In the genomic region with DNA sequence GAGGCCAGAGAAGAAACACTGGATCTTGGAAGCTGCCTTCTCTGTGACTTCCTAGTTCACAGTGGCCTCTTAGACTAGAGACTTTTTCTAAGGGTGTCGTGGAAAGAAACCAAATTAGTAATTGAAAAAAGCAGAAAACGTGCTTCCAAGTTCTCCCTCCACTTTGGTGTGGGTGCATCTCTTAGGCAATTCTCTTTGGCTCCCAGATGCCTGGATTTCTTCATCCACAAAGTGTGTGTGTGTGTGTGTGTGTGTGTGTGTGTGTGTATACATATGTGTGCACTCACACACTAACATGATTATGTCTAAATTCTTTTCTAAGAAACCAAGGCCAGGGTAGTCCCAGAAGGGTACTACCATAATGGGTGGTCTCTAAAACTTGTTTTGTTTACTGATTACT, we compare ENCODE assay signal across 8 mouse cellular contexts. TPM values are rescaled to one million over a fixed set of nuclear protein-coding genes. Genes with fewer than 3 reads are reported as not detected.
DNase-seq lines count a peak whose midpoint lies in the region; ATAC-seq lines count a peak whose summit lies in the region.

No protein-coding gene starts in this region.

- H3K4me2 ChIP-seq in midbrain, embryonic 13.5 days (replicated peaks), result peak overlapping the region; percentile 42; the same call in 1 of the 2 replicates
- H3K4me2 ChIP-seq in midbrain, embryonic 14.5 days (ENCODE audit: low read length), result no peak overlapping the region
- H3K4me2 ChIP-seq in limb, embryonic 15.5 days, result peak overlapping the region; percentile 54
- H3K4me2 ChIP-seq in stomach, embryonic 14.5 days (replicated peaks; ENCODE audit: low read depth, low read length), result peak overlapping the region; percentile 54

- ATAC-seq in midbrain, embryonic 13.5 days, result no peak
- ATAC-seq in midbrain, embryonic 14.5 days (ENCODE audit: low FRiP score, low TSS enrichment), result no peak
- ATAC-seq in limb, embryonic 15.5 days (ENCODE audit: insufficient number of reproducible peaks, low FRiP score, low TSS enrichment, low read depth), result no peak
- ATAC-seq in stomach, embryonic 14.5 days (ENCODE audit: insufficient number of reproducible peaks, insufficient read depth, low FRiP score, low read depth), result no peak

- 42% methylated on average over 2 of the region's 2 CpGs for WGBS in midbrain, embryonic 13.5 days
- WGBS in midbrain, embryonic 14.5 days, result 41% methylated on average over 2 of the region's 2 CpGs
- 30% methylated on average over 2 of the region's 2 CpGs for WGBS in heart, embryonic 10.5 days
- 6% methylated on average over 2 of the region's 2 CpGs for WGBS in limb, embryonic 15.5 days
- WGBS in stomach, embryonic 14.5 days, result 5% methylated on average over 2 of the region's 2 CpGs

- H3K4me1 ChIP-seq in midbrain, embryonic 13.5 days (replicated peaks), result peaks cover 28% of the 10 kb centered on the region
- H3K4me1 ChIP-seq in midbrain, embryonic 14.5 days (ENCODE audit: control insufficient read depth, insufficient read depth, low read length), result peaks cover 16% of the 10 kb centered on the region; the same call in 1 of the 2 replicates
- peaks cover 35% of the 10 kb centered on the region for H3K4me1 ChIP-seq in heart, embryonic 10.5 days
- peaks cover 47% of the 10 kb centered on the region for H3K4me1 ChIP-seq in limb, embryonic 15.5 days
- peaks cover 29% of the 10 kb centered on the region for H3K4me1 ChIP-seq in stomach, embryonic 14.5 days (ENCODE audit: control insufficient read depth, insufficient read depth, low read length)

- H3K9me3 ChIP-seq in midbrain, embryonic 13.5 days, result no peaks in the 10 kb centered on the region
- no peaks in the 10 kb centered on the region for H3K9me3 ChIP-seq in midbrain, embryonic 14.5 days (ENCODE audit: control insufficient read depth, low read length)
- H3K9me3 ChIP-seq in heart, embryonic 10.5 days, result no peaks in the 10 kb centered on the region
- no peaks in the 10 kb centered on the region for H3K9me3 ChIP-seq in limb, embryonic 15.5 days
- no peaks in the 10 kb centered on the region for H3K9me3 ChIP-seq in stomach, embryonic 14.5 days (ENCODE audit: control insufficient read depth, low read depth, low read length)

- no peak overlapping the region for H3K9ac ChIP-seq in midbrain, embryonic 13.5 days (replicated peaks)
- H3K9ac ChIP-seq in midbrain, embryonic 14.5 days (replicated peaks; ENCODE audit: low read length), result no peak overlapping the region
- no peak overlapping the region for H3K9ac ChIP-seq in limb, embryonic 15.5 days
- H3K9ac ChIP-seq in stomach, embryonic 14.5 days (replicated peaks; ENCODE audit: low read depth, low read length), result peak overlapping the region; percentile 78

- no peak overlapping the region for H3K27ac ChIP-seq in midbrain, embryonic 13.5 days
- no peak overlapping the region for H3K27ac ChIP-seq in midbrain, embryonic 14.5 days (replicated peaks; ENCODE audit: low read depth, low read length)
- H3K27ac ChIP-seq in heart, embryonic 10.5 days, result peak overlapping the region; percentile 94
- H3K27ac ChIP-seq in limb, embryonic 15.5 days, result peak overlapping the region; percentile 94
- peak overlapping the region; percentile 98 for H3K27ac ChIP-seq in stomach, embryonic 14.5 days (ENCODE audit: low read length)

- H3K27me3 ChIP-seq in midbrain, embryonic 13.5 days, result no peaks in the 10 kb centered on the region
- no peaks in the 10 kb centered on the region for H3K27me3 ChIP-seq in midbrain, embryonic 14.5 days (ENCODE audit: control insufficient read depth, insufficient read depth, low read length)
- H3K27me3 ChIP-seq in heart, embryonic 10.5 days (ENCODE audit: insufficient read depth, poor library complexity, severe bottlenecking), result no peaks in the 10 kb centered on the region
- H3K27me3 ChIP-seq in limb, embryonic 15.5 days, result no peaks in the 10 kb centered on the region
- no peaks in the 10 kb centered on the region for H3K27me3 ChIP-seq in stomach, embryonic 14.5 days (ENCODE audit: control insufficient read depth, insufficient read depth, low read length)

- H3K4me3 ChIP-seq in midbrain, embryonic 13.5 days (replicated peaks), result no peak overlapping the region
- H3K4me3 ChIP-seq in midbrain, embryonic 14.5 days (replicated peaks; ENCODE audit: low read depth, low read length), result no peak overlapping the region
- peak overlapping the region; percentile 65 for H3K4me3 ChIP-seq in heart, embryonic 10.5 days
- H3K4me3 ChIP-seq in limb, embryonic 15.5 days, result peak overlapping the region; percentile 41
- peak overlapping the region; percentile 47 for H3K4me3 ChIP-seq in stomach, embryonic 14.5 days (ENCODE audit: low read depth, low read length)

- DNase-seq in midbrain, embryonic 14.5 days, result no peak
- DNase-seq in heart, embryonic 10.5 days (ENCODE audit: low spot score), result no peak
- DNase-seq in retina, postnatal 1 day, result no peak
- no peak for DNase-seq in embryo, embryonic 11 days
- no peak for DNase-seq in cerebellum, adult 8-10 months

- no peaks in the 10 kb centered on the region for H3K36me3 ChIP-seq in midbrain, embryonic 13.5 days
- no peaks in the 10 kb centered on the region for H3K36me3 ChIP-seq in midbrain, embryonic 14.5 days (ENCODE audit: control insufficient read depth, insufficient read depth, low read length)
- peaks cover 18% of the 10 kb centered on the region; the same call in 1 of the 2 replicates for H3K36me3 ChIP-seq in heart, embryonic 10.5 days
- H3K36me3 ChIP-seq in limb, embryonic 15.5 days, result 0 out of 2 replicates have a peak, but pooled peaks cover 2% of the 10 kb centered on the region
- no peaks in the 10 kb centered on the region; the same call in 1 of the 2 replicates for H3K36me3 ChIP-seq in stomach, embryonic 14.5 days (ENCODE audit: control insufficient read depth, insufficient read depth, low read length)

RNA-seq across cellular contexts. Expression of a gene that starts 1.2 kb away (rescaled TPM):
- polyA plus RNA-seq in midbrain, embryonic 13.5 days (2015; fragmentation: Nextera tagmentation; extraction: Ambion mirVana), result 4.1 and 5.9 TPM in 2 replicates
- polyA plus RNA-seq in midbrain, embryonic 14.5 days (2014; fragmentation: Nextera tagmentation; extraction: Ambion mirVana), result 5.4 and 6.8 TPM in 2 replicates
- 12.6 and 13.7 TPM in 2 replicates for polyA plus RNA-seq in heart, embryonic 10.5 days (2016; fragmentation: Nextera tagmentation; extraction: Ambion mirVana)
- polyA plus RNA-seq in limb, embryonic 15.5 days (2015; fragmentation: Nextera tagmentation; extraction: Ambion mirVana), result 14.9 and 15.5 TPM in 2 replicates
- polyA plus RNA-seq in stomach, embryonic 14.5 days (2014; fragmentation: Nextera tagmentation; extraction: Ambion mirVana), result 30.2 and 32.6 TPM in 2 replicates

Comparison
In these comparisons a context has a peak if more than half of its experiments do, and no peak if none do; other contexts are left out.
1. H3K27ac ChIP-seq: peak in heart, embryonic 10.5 days (single experiment), limb, embryonic 15.5 days (single experiment) and stomach, embryonic 14.5 days (single experiment); none in midbrain, embryonic 13.5 days (single experiment) and midbrain, embryonic 14.5 days (single experiment).
2. H3K4me3 ChIP-seq: peak in heart, embryonic 10.5 days (single experiment), limb, embryonic 15.5 days (single experiment) and stomach, embryonic 14.5 days (single experiment); none in midbrain, embryonic 13.5 days (single experiment) and midbrain, embryonic 14.5 days (single experiment).